Mouse (Mus musculus) kidney, adult 18-20 months (tissue): Measurements from ENCODE around the gene Snrpd3.
"Not testable (repeated sequence)": the region's sequence is repeated elsewhere in the genome, so short reads cannot be mapped to it uniquely, and the experiment has no call there.

Source experiments
- DNase-seq: peaks from one replicate; pipeline ENCODE4 v3.0.0; 2021

Gene Snrpd3

DNA sequence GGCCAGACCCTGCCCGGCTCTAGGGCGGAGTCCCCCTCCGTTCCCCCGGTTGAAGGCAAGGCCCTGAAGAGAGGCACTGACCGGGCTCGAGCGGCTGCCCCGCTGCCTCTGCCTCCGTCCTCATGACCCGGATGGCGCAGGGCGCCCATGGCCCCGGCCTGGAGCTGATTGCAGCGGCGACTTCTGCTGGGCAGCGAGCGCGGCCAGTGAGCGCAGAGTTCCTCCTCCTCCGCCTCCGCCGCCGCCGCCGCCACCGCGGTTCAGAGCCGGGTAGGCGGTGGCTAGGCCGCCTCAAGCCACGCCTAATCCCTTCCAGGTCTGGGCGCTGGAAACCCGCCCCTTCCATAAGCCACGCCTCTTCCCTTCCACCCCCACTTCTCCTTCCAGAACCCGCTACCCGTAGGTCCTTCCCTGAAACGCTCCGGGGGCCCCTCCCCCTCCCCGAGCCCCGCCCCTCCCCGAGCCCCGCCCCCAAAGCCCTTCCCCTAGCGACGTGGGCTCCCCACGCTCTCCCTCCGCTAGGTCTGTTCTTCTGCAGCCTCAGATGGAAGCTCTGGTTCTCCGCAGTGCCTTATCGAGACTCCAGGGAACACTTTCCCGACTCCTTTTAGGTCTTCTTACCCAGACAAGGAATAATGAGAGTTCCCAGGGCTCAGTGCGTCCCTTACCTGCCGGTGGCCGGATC is at the start of gene Snrpd3:
TSS of gene Snrpd3 (plus strand) at position 479 of the 685 bp plus-strand sequence.
- DNase-seq, result peak; percentile 93

- no peak for DNase-seq
Measured at GRCm38 (mm10) chr10:75473411-75473810, 43.9 kb upstream of the Snrpd3 start.

DNA sequence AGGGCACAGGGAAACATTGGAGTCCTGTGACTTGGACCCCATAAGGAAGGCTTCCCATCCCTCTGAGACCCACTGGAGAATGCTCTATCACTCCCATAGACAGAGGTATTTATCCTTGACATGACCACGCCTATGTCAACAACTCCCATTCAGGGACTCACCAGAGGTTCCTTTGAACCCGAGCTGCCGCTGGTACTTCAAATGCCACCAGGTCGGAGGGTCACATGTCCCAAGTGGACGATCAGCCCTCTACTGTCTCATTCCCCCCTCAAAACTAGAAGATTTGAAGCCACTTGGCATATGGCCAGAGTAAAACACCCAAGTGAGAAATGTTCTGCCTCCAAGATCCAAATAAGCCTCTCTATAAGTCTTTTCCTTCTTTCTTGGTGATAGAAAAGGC is 42.8 kb upstream of the Snrpd3 start:
- DNase-seq, result no peak

GRCm38 (mm10) chr10:75475139-75475850 is 42.1 kb upstream of the Snrpd3 start:
- DNase-seq, result not testable (repeated sequence)

- no peak for DNase-seq
Measured at GRCm38 (mm10) chr10:75477034-75477433, 40.3 kb upstream of the Snrpd3 start.

GRCm38 (mm10) chr10:75479955-75480354 is 37.4 kb upstream of the Snrpd3 start:
- DNase-seq, result no peak

- DNase-seq, result no peak
Measured at GRCm38 (mm10) chr10:75481703-75482102, 35.6 kb upstream of the Snrpd3 start.

DNA sequence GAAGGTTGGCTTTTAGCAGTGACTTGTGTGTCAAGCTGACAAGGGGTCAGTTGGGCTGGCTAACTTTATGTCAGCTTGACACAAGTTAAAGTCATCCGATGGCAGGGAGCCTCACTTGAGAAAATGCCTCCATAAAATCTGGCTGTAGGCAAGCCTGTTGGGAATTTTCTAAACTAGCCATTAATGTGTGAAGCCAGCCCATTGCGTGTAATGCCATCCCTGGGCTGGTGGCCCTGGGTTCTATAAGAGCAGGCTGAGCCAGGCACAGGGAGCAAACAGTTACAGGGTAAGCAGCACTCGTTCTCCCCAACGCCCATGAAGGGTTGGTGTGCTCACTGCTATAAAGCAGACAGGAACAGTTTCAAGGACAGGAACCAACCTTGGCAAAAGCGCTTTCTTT is 35.1 kb upstream of the Snrpd3 start:
- no peak for DNase-seq

DNA sequence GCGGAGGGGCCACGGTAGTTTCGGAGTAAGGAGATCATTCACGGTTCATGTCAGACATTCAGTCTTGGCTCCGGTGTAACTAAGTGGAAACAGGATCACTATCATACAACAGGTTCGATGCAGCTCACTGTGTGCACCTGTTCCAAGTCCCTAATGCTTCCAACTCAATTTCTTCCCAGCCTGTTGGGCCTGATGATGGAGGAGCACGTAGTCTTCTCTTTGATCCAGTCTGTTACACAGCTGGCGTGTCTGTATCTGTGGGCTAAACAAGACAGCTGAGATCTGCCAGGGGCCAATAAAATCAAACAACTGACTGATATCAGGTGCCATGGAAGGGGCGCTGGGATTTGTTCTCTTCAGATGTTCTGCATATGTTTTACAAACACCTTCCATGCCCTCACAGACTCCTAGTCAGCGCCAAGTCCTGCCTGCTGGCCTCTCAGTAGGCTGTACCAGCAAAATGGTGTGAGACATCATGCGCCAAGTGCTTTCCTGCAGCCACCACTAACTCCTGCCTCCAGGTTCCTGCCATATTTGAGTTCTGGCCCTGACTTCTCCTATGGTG is 34.4 kb upstream of the Snrpd3 start:
- no peak for DNase-seq

DNA sequence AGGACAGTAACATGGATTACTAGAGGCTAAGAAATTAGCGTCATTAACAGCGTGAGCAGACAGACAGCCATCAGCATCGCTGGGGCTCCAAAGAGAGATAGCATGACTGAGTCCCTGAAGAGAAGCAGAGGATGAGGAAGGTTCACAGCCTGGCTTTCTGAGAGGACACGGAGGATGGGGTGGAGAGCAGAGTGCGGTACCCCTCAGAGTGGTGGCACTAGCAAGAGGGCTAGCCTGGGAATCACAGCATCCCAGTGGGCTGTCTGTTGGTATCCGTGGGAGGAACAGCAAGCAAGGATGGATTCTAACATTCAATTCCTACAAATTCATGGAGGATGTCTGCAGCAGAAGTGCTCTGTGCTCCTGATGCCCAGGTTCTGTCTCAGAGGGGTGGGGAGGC is 33.3 kb upstream of the Snrpd3 start:
- DNase-seq, result no peak

- DNase-seq, result no peak
Measured at GRCm38 (mm10) chr10:75484767-75485166, 32.6 kb upstream of the Snrpd3 start.

DNA sequence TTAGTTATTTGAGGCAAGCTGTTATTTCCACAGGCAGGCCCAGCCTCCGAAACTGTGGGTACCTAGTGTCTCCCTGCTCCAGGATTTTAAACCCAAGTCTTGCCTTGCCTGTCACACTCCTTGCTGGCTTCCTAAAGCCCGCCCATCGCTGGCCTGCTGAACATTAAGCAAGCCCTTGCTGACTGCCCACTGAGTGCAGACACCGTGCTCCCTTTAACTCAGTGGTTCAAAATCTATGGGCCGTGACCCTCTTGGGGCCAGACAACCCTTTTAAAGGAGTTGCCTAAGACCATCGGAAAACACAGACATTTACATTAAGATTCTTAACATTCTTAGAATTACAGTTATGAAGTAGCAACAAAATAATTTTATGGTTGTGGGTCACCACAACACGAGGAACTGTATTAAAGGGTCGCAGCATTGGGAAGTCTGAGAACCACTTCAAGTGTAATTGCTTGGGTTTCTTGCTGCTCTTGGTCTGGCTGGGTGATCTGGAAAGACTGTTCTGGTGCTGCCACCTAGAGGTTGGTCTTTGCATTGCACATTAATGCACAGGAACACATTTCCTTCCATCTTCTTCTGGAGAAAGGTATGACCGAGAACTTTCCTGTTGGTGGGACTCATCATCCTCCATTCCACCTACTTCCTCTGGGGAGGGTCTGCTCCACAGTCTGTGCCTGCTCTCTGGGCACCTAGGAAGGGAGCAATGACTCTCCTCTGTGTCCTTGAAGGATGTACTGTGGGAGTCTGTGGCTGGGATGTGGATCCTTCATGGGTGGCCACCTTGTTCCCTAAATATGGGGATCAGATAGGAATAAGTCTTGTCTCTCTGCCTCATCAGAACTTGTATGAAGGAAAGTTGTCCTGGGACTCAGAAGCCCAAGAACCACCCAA is 31.0 kb upstream of the Snrpd3 start:
- DNase-seq, result peak; percentile 87

DNA sequence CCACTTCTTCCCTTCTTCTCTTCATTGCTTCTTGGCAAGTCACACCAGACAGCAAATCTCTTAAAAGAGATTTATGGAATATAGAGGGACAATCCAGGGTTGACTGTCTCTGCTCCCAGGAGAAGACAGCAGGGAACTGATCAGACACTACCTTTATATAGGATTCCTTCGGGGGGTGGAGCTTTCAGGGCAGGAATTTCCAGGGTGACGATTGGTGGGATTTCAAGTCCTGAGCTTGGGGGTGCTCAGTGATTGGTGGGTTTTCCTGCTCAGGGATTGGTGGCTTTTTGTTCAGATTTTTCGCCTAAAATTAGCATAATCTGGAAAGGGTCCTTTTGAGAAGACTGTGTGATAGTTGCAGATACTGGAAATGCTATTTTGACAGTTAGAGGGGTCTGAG is 30.2 kb upstream of the Snrpd3 start:
- no peak for DNase-seq

DNA sequence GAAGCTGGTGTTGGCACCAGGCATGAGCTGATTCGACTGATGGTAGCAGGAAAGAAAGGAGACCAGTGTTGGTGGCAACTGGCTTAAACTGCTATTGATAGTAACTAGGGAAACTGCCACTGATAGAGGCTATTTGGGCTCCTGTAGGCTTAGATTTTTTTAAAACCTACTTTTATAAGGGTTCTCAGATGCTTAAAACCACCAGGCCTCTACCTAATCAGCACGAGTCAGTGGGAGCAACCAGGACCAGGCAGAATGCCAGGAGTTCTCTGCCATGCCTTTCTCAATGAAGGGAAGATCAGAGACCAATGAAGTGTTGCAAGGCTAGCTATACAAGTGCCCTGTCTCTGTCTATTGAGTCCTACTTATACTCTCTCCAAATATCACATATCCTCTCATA is 27.8 kb upstream of the Snrpd3 start:
- no peak for DNase-seq

- no peak for DNase-seq
Measured at GRCm38 (mm10) chr10:75490731-75491130, 26.6 kb upstream of the Snrpd3 start.

- DNase-seq, result no peak
Measured at GRCm38 (mm10) chr10:75491234-75491935, 26.0 kb upstream of the Snrpd3 start.

DNA sequence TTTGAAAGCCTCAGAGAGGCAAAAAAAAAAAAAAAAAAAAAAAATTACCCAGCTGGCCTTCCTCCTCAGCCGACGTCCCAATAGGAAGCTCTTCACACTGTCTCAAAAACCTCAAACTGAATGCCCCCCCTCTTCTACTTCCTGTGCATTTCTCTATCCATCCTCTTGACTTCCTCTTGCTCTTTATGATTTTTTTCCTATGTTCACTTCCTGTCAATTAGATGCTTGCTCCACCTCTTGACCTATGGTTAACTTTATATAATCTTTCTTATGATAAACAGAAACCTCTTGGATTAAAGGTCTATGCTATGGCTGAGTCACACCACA is 25.5 kb upstream of the Snrpd3 start:
- no peak for DNase-seq

DNA sequence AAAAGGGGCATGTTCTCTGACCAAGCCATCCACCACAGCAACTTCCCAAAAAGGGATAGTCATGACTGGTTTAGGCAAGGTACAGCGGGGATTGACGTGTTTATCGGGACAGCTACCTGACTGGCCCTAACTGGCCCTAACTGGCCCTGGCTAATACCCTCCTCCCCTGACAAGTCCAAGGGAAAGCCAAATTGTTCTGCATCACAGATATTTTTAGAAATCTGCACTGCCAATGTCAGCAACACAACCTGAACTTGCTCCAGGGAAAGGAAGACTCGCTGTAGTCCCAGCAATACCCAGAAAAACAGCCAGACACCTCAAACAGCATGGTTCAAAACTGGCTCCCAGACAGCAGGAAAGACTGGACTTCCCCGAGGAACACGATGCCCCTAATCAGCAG is 22.0 kb upstream of the Snrpd3 start:
- no peak for DNase-seq

DNA sequence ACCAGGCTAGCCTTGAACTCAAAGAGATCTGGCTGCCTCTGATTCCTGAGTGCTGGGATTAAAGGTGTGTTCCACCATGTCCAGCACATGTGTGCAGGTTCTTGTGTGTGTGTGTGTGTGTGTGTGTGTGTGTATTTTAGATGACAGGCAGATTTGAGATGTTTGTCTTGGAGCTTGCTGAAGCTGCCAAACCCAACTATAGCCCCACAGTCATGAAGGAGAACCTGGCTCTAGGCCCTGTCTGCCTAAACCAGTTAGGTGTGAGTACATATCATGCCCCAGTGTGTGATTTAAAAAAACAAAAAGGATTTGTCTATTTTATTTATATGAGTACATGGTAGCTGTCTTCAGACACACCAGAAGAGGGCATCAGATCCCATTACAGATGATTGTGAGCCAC is 21.4 kb upstream of the Snrpd3 start:
- no peak for DNase-seq

- DNase-seq, result not testable (repeated sequence)
Measured at GRCm38 (mm10) chr10:75499214-75499613, 18.1 kb upstream of the Snrpd3 start.

- DNase-seq, result no peak
Measured at GRCm38 (mm10) chr10:75499791-75500190, 17.6 kb upstream of the Snrpd3 start.

- no peak for DNase-seq
Measured at GRCm38 (mm10) chr10:75500345-75500744, 17.0 kb upstream of the Snrpd3 start.

- no peak for DNase-seq
Measured at GRCm38 (mm10) chr10:75501641-75502040, 15.7 kb upstream of the Snrpd3 start.
